Mouse (Mus musculus) heart, adult 18-20 months (tissue): ENCODE results near the gene Nfkbid. TPM values are rescaled to one million over a fixed set of nuclear protein-coding genes. Genes with fewer than 3 reads are reported as not detected.
A peak's percentile ranks its signal among the peaks of the same experiment; 100 is the strongest.
"Not testable (repeated sequence)": the region's sequence is repeated elsewhere in the genome, so short reads cannot be mapped to it uniquely, and the experiment has no call there.

Source experiments
- DNase-seq, 2 experiments: peaks; one replicate each; pipeline ENCODE4 v3.0.0; 2021 to 2022; ENCODE audit warnings: mixed read lengths in 1 of 2
- total RNA-seq, 2 experiments: library from RNA; stranded (reverse); gene quantifications; 2 replicates each; pipeline ENCODE4 v1.2.3; 2021

The Nfkbid gene
- total RNA-seq, 2 experiments from 2014 or later: 0.35 to 0.87 TPM

- no peak for DNase-seq
These were observed 43.3 kb downstream of the Nfkbid start for GRCm38 (mm10) chr7:30464816-30465300.

DNA sequence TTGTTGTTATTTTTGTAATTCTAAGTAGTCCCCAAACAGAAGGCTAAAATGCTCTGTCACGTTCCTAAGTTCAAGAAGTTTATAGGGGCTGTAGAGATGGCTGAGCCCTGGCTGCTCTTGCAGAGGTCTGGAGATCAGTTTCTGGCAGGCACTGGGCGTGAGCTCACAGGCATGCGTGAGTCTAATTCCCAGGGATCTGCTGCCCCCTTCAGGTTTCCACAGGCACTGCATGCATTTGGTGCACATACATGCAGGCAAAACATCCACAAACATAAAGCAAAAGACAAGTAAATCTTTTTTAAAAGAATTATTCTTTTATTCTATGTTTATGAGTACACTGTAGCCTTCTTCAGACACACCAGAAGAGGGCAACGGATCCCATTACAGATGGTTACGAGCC, 50.9 kb downstream of the Nfkbid start:
- peak in 1 of 2 experiments; percentile 25 for DNase-seq

DNA sequence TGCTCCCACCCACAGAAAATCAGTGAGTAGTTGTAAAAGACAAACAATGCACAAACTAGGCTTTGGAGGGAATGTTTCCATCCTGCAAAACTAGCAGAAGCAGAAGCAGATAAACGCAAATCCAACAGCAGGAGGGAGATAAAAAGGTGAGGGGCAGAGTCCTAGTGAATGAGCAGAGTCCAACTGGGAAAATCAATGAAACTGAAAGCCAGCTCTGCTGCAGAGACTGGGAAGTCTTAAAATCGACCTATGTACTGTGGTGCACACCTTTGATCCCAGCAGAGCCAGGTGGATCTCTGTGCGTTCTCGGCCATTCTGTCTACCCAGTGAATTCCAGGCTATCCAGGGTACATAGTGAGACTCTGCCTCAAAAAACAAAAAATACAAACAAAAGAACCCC, 53.5 kb downstream of the Nfkbid start:
- DNase-seq: no peak

- not testable (repeated sequence) for DNase-seq
These were observed 54.6 kb downstream of the Nfkbid start for GRCm38 (mm10) chr7:30476136-30476535.

DNA sequence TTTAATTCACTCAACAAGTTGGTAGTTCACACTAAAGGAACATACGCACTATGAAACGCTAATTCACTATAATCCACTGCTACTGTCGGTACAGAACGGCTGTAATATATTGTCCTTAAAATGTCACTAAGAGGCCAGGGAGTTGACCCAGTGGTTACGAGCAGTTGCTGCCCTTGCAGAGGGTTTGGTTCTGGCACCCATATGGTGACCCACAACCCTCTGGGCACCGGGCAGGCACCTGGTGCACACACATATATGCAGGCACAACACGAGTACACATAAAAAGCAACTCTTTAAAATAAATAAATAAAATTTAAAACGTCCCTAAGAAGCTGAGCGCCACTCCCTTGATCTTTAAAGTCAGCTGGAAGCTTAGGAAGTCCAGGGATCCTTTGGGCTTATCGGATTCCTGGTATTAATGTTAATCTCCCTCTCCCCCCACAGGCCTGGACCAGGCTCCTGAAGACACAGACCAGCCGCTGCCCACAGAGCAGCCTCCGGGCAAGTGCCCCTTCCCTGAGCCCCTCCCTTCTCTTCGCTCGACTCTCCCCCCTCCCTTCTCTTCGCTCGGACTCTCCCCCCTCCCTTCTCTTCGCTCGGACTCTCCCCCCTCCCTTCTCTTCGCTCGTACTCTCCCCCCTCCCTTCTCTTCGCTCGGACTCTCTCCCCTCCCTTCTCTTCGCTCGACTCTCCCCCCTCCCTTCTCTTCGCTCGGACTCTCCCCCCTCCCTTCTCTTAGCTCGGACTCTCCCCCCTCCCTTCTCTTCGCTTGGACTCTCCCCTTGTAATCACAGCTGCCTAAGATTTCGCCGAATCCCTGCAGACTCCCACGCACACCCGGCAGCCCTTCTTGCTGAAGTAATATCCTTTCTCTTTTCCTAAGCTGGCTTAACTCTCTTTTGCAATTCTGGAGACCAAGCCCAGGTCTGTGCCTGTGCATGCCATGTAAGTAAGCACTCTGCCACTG, 56.2 kb downstream of the Nfkbid start:
- no peak for DNase-seq

Other genes with a start within 250 kb of the Nfkbid start
- gene Cox7a1, start 237.6 kb upstream of the Nfkbid start, total RNA-seq: 1,000 to 10,000 TPM; 2,821 to 3,018 TPM
- 100 to 1,000 TPM; 277 to 293 TPM for gene Capns1, start 222.9 kb upstream of the Nfkbid start, total RNA-seq
- 10 to 100 TPM; 51.1 to 53.7 TPM for gene Polr2i, start 189.8 kb upstream of the Nfkbid start, total RNA-seq
- gene Tbcb, start 189.5 kb upstream of the Nfkbid start, total RNA-seq: 10 to 100 TPM; 57.8 to 68.2 TPM
- not detected for gene Ovol3, start 186.0 kb upstream of the Nfkbid start, total RNA-seq
- gene Thap8, start 141.6 kb upstream of the Nfkbid start, total RNA-seq: not detected
- gene Wdr62, start 141.3 kb upstream of the Nfkbid start, total RNA-seq: under 1 TPM; 0.57 to 0.80 TPM
- 1 to 10 TPM; 5.7 TPM for gene Clip3, start 130.0 kb upstream of the Nfkbid start, total RNA-seq
- 10 to 100 TPM; 26.2 to 27.8 TPM for gene Alkbh6, start 113.0 kb upstream of the Nfkbid start, total RNA-seq
- gene Syne4, start 106.9 kb upstream of the Nfkbid start, total RNA-seq: 1 to 10 TPM in 1 of 2 experiments, under 1 TPM in 1; 0.72 to 2.0 TPM
- gene E130208F15Rik, start 100.0 kb upstream of the Nfkbid start, total RNA-seq: 1 to 10 TPM in 1 of 2 experiments, under 1 TPM in 1; 0.45 to 1.1 TPM
- 10 to 100 TPM; 13.3 to 13.5 TPM for gene Sdhaf1, start 97.8 kb upstream of the Nfkbid start, total RNA-seq
- gene Lrfn3, start 59.0 kb upstream of the Nfkbid start, total RNA-seq: 1 to 10 TPM; 1.4 to 1.8 TPM
- 10 to 100 TPM; 18.9 to 22.2 TPM for gene Tyrobp, start 8.0 kb upstream of the Nfkbid start, total RNA-seq
- 1 to 10 TPM in 1 of 2 experiments, under 1 TPM in 1; 0.69 to 3.3 TPM for gene Hcst, start 1.9 kb upstream of the Nfkbid start, total RNA-seq
- 1 to 10 TPM; 2.8 to 3.4 TPM for gene Aplp1, start 23.8 kb downstream of the Nfkbid start, total RNA-seq
- gene Kirrel2, start 36.0 kb downstream of the Nfkbid start, total RNA-seq: not detected
- not detected for gene Nphs1, start 36.6 kb downstream of the Nfkbid start, total RNA-seq
- gene Prodh2, start 71.9 kb downstream of the Nfkbid start, total RNA-seq: not detected
- under 1 TPM; 0.36 to 0.50 TPM for gene Arhgap33, start 113.3 kb downstream of the Nfkbid start, total RNA-seq
- 100 to 1,000 TPM; 845 to 870 TPM for gene Hspb6, start 130.4 kb downstream of the Nfkbid start, total RNA-seq
- gene Proser3, start 130.6 kb downstream of the Nfkbid start, total RNA-seq: 1 to 10 TPM; 2.1 to 4.6 TPM
- 10 to 100 TPM; 16.8 to 18.8 TPM for gene Lin37, start 138.1 kb downstream of the Nfkbid start, total RNA-seq
- gene U2af1l4, start 141.6 kb downstream of the Nfkbid start, total RNA-seq: 10 to 100 TPM; 61.2 to 65.9 TPM
- gene Gm49396, start 141.6 kb downstream of the Nfkbid start, total RNA-seq: 1 to 10 TPM in 1 of 2 experiments, under 1 TPM in 1; 0.35 to 1.1 TPM
- 10 to 100 TPM; 80.1 to 84.4 TPM for gene Psenen, start 141.9 kb downstream of the Nfkbid start, total RNA-seq
- gene Igflr1, start 143.7 kb downstream of the Nfkbid start, total RNA-seq: under 1 TPM; 0.50 to 0.77 TPM
- gene Kmt2b, start 167.0 kb downstream of the Nfkbid start, total RNA-seq: 10 to 100 TPM; 13.6 to 18.3 TPM
- under 1 TPM in 1 of 2 experiments, not detected in 1; 0.21 TPM for gene Zbtb32, start 177.2 kb downstream of the Nfkbid start, total RNA-seq
- gene Upk1a, start 191.1 kb downstream of the Nfkbid start, total RNA-seq: under 1 TPM in 1 of 2 experiments, not detected in 1; 0.26 TPM
- gene Cox6b1, start 204.4 kb downstream of the Nfkbid start, total RNA-seq: 1,000 to 10,000 TPM; 4,470 to 4,611 TPM
- not detected for gene Etv2, start 214.1 kb downstream of the Nfkbid start, total RNA-seq
- 10 to 100 TPM; 46.0 to 49.1 TPM for gene Rbm42, start 228.6 kb downstream of the Nfkbid start, total RNA-seq
- 1 to 10 TPM; 4.4 to 6.2 TPM for gene Haus5, start 243.3 kb downstream of the Nfkbid start, total RNA-seq
- under 1 TPM; 0.40 to 0.67 TPM for gene Pmis2, start 249.9 kb downstream of the Nfkbid start, total RNA-seq